ENCODE assay signal across 9 mouse cellular contexts in genomic region chr7:79349738-79350386, GRCm38 (mm10). TPM values are rescaled to one million over a fixed set of nuclear protein-coding genes. Genes with fewer than 3 reads are reported as not detected.
DNase-seq lines count a peak whose midpoint lies in the region; ATAC-seq and TF ChIP-seq lines count a peak whose summit lies in the region.
"Had no signal": no experiment of that assay in that cellular context is flagged by ENCODE, and none has a peak within 500 bp of the region (broad histone marks: within the 10 kb centered on the region; RNA-seq: fewer than 3 reads in every experiment).

No protein-coding gene starts in this region.

- WGBS in heart, postnatal 0 days, result 42% methylated on average over 12 of the region's 12 CpGs
- WGBS in large intestine, adult 2 months, result 48% methylated on average over 12 of the region's 12 CpGs
- 59% methylated on average over 12 of the region's 12 CpGs for WGBS in thymus, adult 2 months

- peak; percentile 56 to 74 for DNase-seq in adrenal gland, postnatal 36 days
- DNase-seq in heart, postnatal 0 days (ENCODE audit: low spot score), result peak; percentile 81
- peak; percentile 42 for DNase-seq in large intestine, adult 2 months (ENCODE audit: low read depth, low spot score)
- peak; percentile 54 to 67 for DNase-seq in lung, adult 18-20 months
- DNase-seq in thymus, adult 2 months, result peak; percentile 71

- H3K4me2 ChIP-seq in heart, postnatal 0 days (ENCODE audit: low read depth, low read length), result no peak overlapping the region
- H3K4me2 ChIP-seq: liver, embryonic 15.5 days had no signal

- H3K36me3 ChIP-seq in E14TG2a.4 (ENCODE audit: insufficient read depth, low read length), result peaks cover 80% of the 10 kb centered on the region
- peaks cover 27% of the 10 kb centered on the region for H3K36me3 ChIP-seq in heart, postnatal 0 days (replicated peaks; ENCODE audit: control insufficient read depth, insufficient read depth, low read length)
- H3K36me3 ChIP-seq in thymus, adult 2 months (ENCODE audit: control insufficient read depth, insufficient read depth, low read length), result peaks cover 16% of the 10 kb centered on the region

- H3K4me1 ChIP-seq in E14TG2a.4 (replicated peaks; ENCODE audit: low read depth, low read length), result peaks cover 36% of the 10 kb centered on the region
- no peaks in the 10 kb centered on the region for H3K4me1 ChIP-seq in heart, postnatal 0 days (ENCODE audit: control insufficient read depth, insufficient read depth)
- H3K4me1 ChIP-seq in thymus, adult 2 months (replicated peaks; ENCODE audit: control insufficient read depth, insufficient read depth, low read length), result no peaks in the 10 kb centered on the region
- H3K4me1 ChIP-seq: liver, embryonic 15.5 days had no signal

- no peak overlapping the region for H3K27ac ChIP-seq in heart, postnatal 0 days (ENCODE audit: low read depth)
- H3K27ac ChIP-seq in thymus, adult 2 months (ENCODE audit: control insufficient read depth, insufficient read depth, low read length), result no peak overlapping the region
- H3K27ac ChIP-seq: liver, embryonic 15.5 days had no signal

- ATAC-seq in erythroblast, adult 5-6 weeks (replicated peaks; ENCODE audit: low FRiP score, poor library complexity, severe bottlenecking), result peak; percentile 60
- peak; percentile 73 for ATAC-seq in heart, postnatal 0 days (ENCODE audit: insufficient read depth, low read depth)
- ATAC-seq in neutrophil, adult 5-6 weeks (ENCODE audit: extremely low read depth, insufficient number of reproducible peaks, low FRiP score, poor library complexity, severe bottlenecking), result peak; percentile 44

- no peaks in the 10 kb centered on the region for H3K27me3 ChIP-seq in E14TG2a.4 (ENCODE audit: insufficient read depth, low read length)
- H3K27me3 ChIP-seq in heart, postnatal 0 days (ENCODE audit: control insufficient read depth, insufficient read depth, low read length), result no peaks in the 10 kb centered on the region
- H3K27me3 ChIP-seq in thymus, adult 2 months (ENCODE audit: control insufficient read depth, insufficient read depth, low read length), result no peaks in the 10 kb centered on the region
- H3K27me3 ChIP-seq: liver, embryonic 15.5 days had no signal

- no peak for TF ChIP-seq EP300 in heart, postnatal 0 days (IDR thresholded peaks at IDR 0.05; ENCODE audit: low read depth)

- no peak overlapping the region for H3K4me3 ChIP-seq in E14TG2a.4 (replicated peaks; ENCODE audit: low read length)
- no peak overlapping the region for H3K4me3 ChIP-seq in heart, postnatal 0 days (ENCODE audit: low read depth, low read length)
- H3K4me3 ChIP-seq in thymus, adult 2 months (ENCODE audit: control insufficient read depth, insufficient read depth, low read length), result no peak overlapping the region
- H3K4me3 ChIP-seq: liver, embryonic 15.5 days had no signal

- no peak for TF ChIP-seq POLR2A in thymus, adult 2 months (IDR thresholded peaks at IDR 0.05; ENCODE audit: control insufficient read depth, extremely low read depth, insufficient read depth, low read length, poor library complexity)

- H3K9ac ChIP-seq in heart, postnatal 0 days (replicated peaks; ENCODE audit: low read depth, low read length), result no peak overlapping the region
- H3K9ac ChIP-seq: liver, embryonic 15.5 days had no signal

- peak; percentile 85 for TF ChIP-seq CTCF in E14TG2a.4 (conservative IDR thresholded peaks at IDR 0.05; ENCODE audit: low read length)
- TF ChIP-seq CTCF in heart, postnatal 0 days (IDR thresholded peaks at IDR 0.05; ENCODE audit: low read depth), result peak; percentile 99
- TF ChIP-seq CTCF in thymus, adult 2 months (IDR thresholded peaks at IDR 0.05; ENCODE audit: borderline replicate concordance, control insufficient read depth, extremely low read depth, insufficient read depth, low read length, poor library complexity), result no peak

- H3K9me3 ChIP-seq in E14TG2a.4 (ENCODE audit: low read length), result no peaks in the 10 kb centered on the region
- H3K9me3 ChIP-seq in heart, postnatal 0 days (replicated peaks; ENCODE audit: control insufficient read depth, low read length), result no peaks in the 10 kb centered on the region
- H3K9me3 ChIP-seq: liver, embryonic 15.5 days had no signal

RNA-seq across cellular contexts. Expression of gene Rlbp1, which starts 37.0 kb away (rescaled TPM):
- total RNA-seq in adrenal gland, postnatal 36 days (2021), result not detected
- total RNA-seq in erythroblast, adult 5-6 weeks (2015; ENCODE audit: low replicate concordance), result not detected in 2 replicates
- not detected in 2 replicates for total RNA-seq in erythroblast, adult 5-6 weeks (2017; ENCODE audit: low replicate concordance)
- not detected in 2 replicates for total RNA-seq in heart, postnatal 0 days (2014; rRNA removed; ENCODE audit: low replicate concordance)
- not detected in 2 replicates for polyA plus RNA-seq in heart, postnatal 0 days (2015; fragmentation: Nextera tagmentation; extraction: Ambion mirVana)
- polyA plus RNA-seq in large intestine, adult 2 months (2012; rRNA removed), result 0.05 TPM in 1 of 2 replicates, not detected in the other
- total RNA-seq in neutrophil, adult 5-6 weeks (2017), result not detected in 2 replicates
- 0.11 and 0.78 TPM in 2 replicates for polyA plus RNA-seq in thymus, adult 2 months (2012; rRNA removed)

RNA-seq across cellular contexts. Expression of gene Fanci, which starts 41.9 kb away (rescaled TPM):
- under 1 TPM; 0.63 to 0.99 TPM for total RNA-seq in adrenal gland, postnatal 36 days (2021)
- total RNA-seq in erythroblast, adult 5-6 weeks (2015; ENCODE audit: low replicate concordance), result 2.3 and 6.5 TPM in 2 replicates
- 11.6 and 11.8 TPM in 2 replicates for total RNA-seq in erythroblast, adult 5-6 weeks (2017; ENCODE audit: low replicate concordance)
- total RNA-seq in heart, postnatal 0 days (2014; rRNA removed; ENCODE audit: low replicate concordance), result 6.1 and 13.5 TPM in 2 replicates
- 1.5 and 1.7 TPM in 2 replicates for polyA plus RNA-seq in heart, postnatal 0 days (2015; fragmentation: Nextera tagmentation; extraction: Ambion mirVana)
- polyA plus RNA-seq in large intestine, adult 2 months (2012; rRNA removed), result 1.3 and 2.2 TPM in 2 replicates
- total RNA-seq in neutrophil, adult 5-6 weeks (2017), result 3.4 and 3.9 TPM in 2 replicates
- polyA plus RNA-seq in thymus, adult 2 months (2012; rRNA removed), result 7.8 and 10.1 TPM in 2 replicates
